ENCODE assay signal across 9 mouse cellular contexts in genomic region chr5:129878946-129879345, GRCm38 (mm10). TPM values are rescaled to one million over a fixed set of nuclear protein-coding genes. Genes with fewer than 3 reads are reported as not detected.
DNase-seq lines count a peak whose midpoint lies in the region; ATAC-seq and TF ChIP-seq lines count a peak whose summit lies in the region.
"Had no signal": no experiment of that assay in that cellular context is flagged by ENCODE, and none has a peak within 500 bp of the region (broad histone marks: within the 10 kb centered on the region; RNA-seq: fewer than 3 reads in every experiment).

No protein-coding gene starts in this region.

- no peaks in the 10 kb centered on the region for H3K27me3 ChIP-seq in MEL (ENCODE audit: control insufficient read depth in 1 of 2, insufficient read depth in 2 of 2, low read length in 2 of 2)
- no peaks in the 10 kb centered on the region for H3K27me3 ChIP-seq in heart, embryonic 15.5 days
- H3K27me3 ChIP-seq: lung, embryonic 15.5 days had no signal

- no peak overlapping the region for H3K9ac ChIP-seq in MEL (ENCODE audit: control insufficient read depth, low read depth, low read length, poor library complexity, severe bottlenecking)
- no peak overlapping the region for H3K9ac ChIP-seq in heart, embryonic 15.5 days
- H3K9ac ChIP-seq: lung, embryonic 15.5 days had no signal

- 28% methylated on average over 2 of the region's 2 CpGs for WGBS in heart, embryonic 15.5 days

- no peak for TF ChIP-seq POLR2A in MEL (IDR thresholded peaks at IDR 0.05; ENCODE audit: control insufficient read depth in 1 of 2, insufficient read depth in 1 of 2, low read depth in 1 of 2, low read length in 2 of 2, poor library complexity in 1 of 2)

- no peaks in the 10 kb centered on the region for H3K79me2 ChIP-seq in MEL (ENCODE audit: control insufficient read depth, insufficient read depth, low read length, poor library complexity)

- ATAC-seq in heart, embryonic 15.5 days (replicated peaks; ENCODE audit: insufficient number of reproducible peaks, insufficient read depth, low FRiP score, low read depth), result peak; percentile 82

- TF ChIP-seq EP300 in MEL (IDR thresholded peaks at IDR 0.05; ENCODE audit: low read depth in 1 of 2, low read length in 2 of 2), result no peak

- no peak overlapping the region for H3K4me3 ChIP-seq in MEL (ENCODE audit: control insufficient read depth in 1 of 2, insufficient read depth in 1 of 2, low read depth in 2 of 2, low read length in 2 of 2)
- H3K4me3 ChIP-seq in heart, embryonic 15.5 days, result no peak overlapping the region
- H3K4me3 ChIP-seq in layer of hippocampus, adult 2 months, result peak overlapping the region; percentile 38
- H3K4me3 ChIP-seq: lung, embryonic 15.5 days had no signal

- TF ChIP-seq RAD21 in MEL (IDR thresholded peaks at IDR 0.05; ENCODE audit: low read depth, low read length), result no peak

- H3K4me2 ChIP-seq in heart, embryonic 15.5 days, result 0 out of 2 replicates have a peak overlapping the region, but pooled peaks have one; percentile 21
- H3K4me2 ChIP-seq: lung, embryonic 15.5 days had no signal

- no peak overlapping the region for H3K27ac ChIP-seq in MEL (ENCODE audit: control insufficient read depth, low read depth, low read length)
- H3K27ac ChIP-seq in heart, embryonic 15.5 days, result peak overlapping the region; percentile 69
- peak overlapping the region; percentile 89 for H3K27ac ChIP-seq in layer of hippocampus, adult 2 months
- H3K27ac ChIP-seq: lung, embryonic 15.5 days had no signal

- peaks cover 0 to 18% of the 10 kb centered on the region in 2 experiments; a peak in 2 of 4 replicates for H3K36me3 ChIP-seq in MEL (ENCODE audit: control insufficient read depth in 1 of 2, insufficient read depth in 2 of 2, low read length in 2 of 2)
- peaks cover 31% of the 10 kb centered on the region for H3K36me3 ChIP-seq in heart, embryonic 15.5 days

- DNase-seq in 3134 (ENCODE audit: extremely low read depth, insufficient read length, low spot score), result peak; percentile 43
- no peak for DNase-seq in MEL (ENCODE audit: low read depth, low spot score)
- DNase-seq in embryo, embryonic 10.5 days (ENCODE audit: low spot score), result peak; percentile 49
- DNase-seq in layer of hippocampus, adult 2 months (ENCODE audit: low spot score in 2 of 2), result peak; percentile 51 to 53
- peak; percentile 83 for DNase-seq in lung, postnatal 10 days
- peak; percentile 69 for DNase-seq in testis, postnatal 14 days (ENCODE audit: low spot score)
- no peak for DNase-seq in spleen, adult 18-20 months

- peak in 2 of 3 experiments; percentile 15 to 16; a peak in 2 of 6 replicates for TF ChIP-seq CTCF in MEL (IDR thresholded peaks at IDR 0.05 in 2 of 3, conservative IDR thresholded peaks at IDR 0.05 in 1 of 3; ENCODE audit: control insufficient read depth in 1 of 3, insufficient read depth in 1 of 3, low read depth in 2 of 3, low read length in 3 of 3, poor library complexity in 1 of 3, severe bottlenecking in 1 of 3)
- TF ChIP-seq CTCF in layer of hippocampus, adult 2 months (conservative IDR thresholded peaks at IDR 0.05), result peak; percentile 76

- no peaks in the 10 kb centered on the region for H3K9me3 ChIP-seq in MEL (replicated peaks; ENCODE audit: insufficient read depth, low read length)
- H3K9me3 ChIP-seq in heart, embryonic 15.5 days (replicated peaks), result no peaks in the 10 kb centered on the region
- H3K9me3 ChIP-seq: lung, embryonic 15.5 days had no signal

- no peaks in the 10 kb centered on the region for H3K4me1 ChIP-seq in MEL (ENCODE audit: control insufficient read depth in 1 of 2, insufficient read depth in 2 of 2, low read length in 2 of 2)
- H3K4me1 ChIP-seq in heart, embryonic 15.5 days (replicated peaks), result peaks cover 12% of the 10 kb centered on the region
- H3K4me1 ChIP-seq: lung, embryonic 15.5 days had no signal

TF ChIP-seq in MEL, 35 proteins besides CTCF, POLR2A, EP300 and RAD21:
- no peak for TF ChIP-seq BHLHE40 (IDR thresholded peaks at IDR 0.05; ENCODE audit: borderline replicate concordance, low read depth, low read length)
- TF ChIP-seq KAT2A (conservative IDR thresholded peaks at IDR 0.05; ENCODE audit: low read depth, low read length), result no peak
- TF ChIP-seq ETS1 (IDR thresholded peaks at IDR 0.05; ENCODE audit: low read depth, low read length), result no peak
- TF ChIP-seq ZKSCAN1 (IDR thresholded peaks at IDR 0.05; ENCODE audit: low read depth, low read length), result no peak
- no peak for TF ChIP-seq MAX (IDR thresholded peaks at IDR 0.05; ENCODE audit: low read length)
- TF ChIP-seq MYC (IDR thresholded peaks at IDR 0.05; ENCODE audit: low read depth, low read length), result no peak
- no peak for TF ChIP-seq ZNF384 (IDR thresholded peaks at IDR 0.05; ENCODE audit: low read depth, low read length)
- TF ChIP-seq CHD1 (IDR thresholded peaks at IDR 0.05; ENCODE audit: low read depth, low read length), result no peak
- no peak for TF ChIP-seq ZC3H11A (IDR thresholded peaks at IDR 0.05; ENCODE audit: low read depth, low read length)
- no peak for TF ChIP-seq MYB (IDR thresholded peaks at IDR 0.05; ENCODE audit: low read depth, low read length)
- TF ChIP-seq POLR2AphosphoS5 (IDR thresholded peaks at IDR 0.05; ENCODE audit: borderline replicate concordance, low read depth, low read length), result no peak
- no peak for TF ChIP-seq UBTF (IDR thresholded peaks at IDR 0.05; ENCODE audit: borderline replicate concordance, insufficient read depth, low read depth, low read length)

RNA-seq across cellular contexts. Expression of gene Chchd2, which starts 8.3 kb away (rescaled TPM):
- 905 and 951 TPM in 2 replicates for total RNA-seq in MEL (2012; rRNA removed)
- polyA plus RNA-seq in MEL (2012; ENCODE audit: insufficient read depth in 1 of 2, insufficient read length in 2 of 2, low read depth in 1 of 2, low replicate concordance in 2 of 2, missing spikeins in 1 of 2), result 100 to 1,000 TPM in 1 of 2 experiments, not detected in 1; 588 TPM
- polyA plus RNA-seq in heart, embryonic 15.5 days (2015; fragmentation: Nextera tagmentation; extraction: Ambion mirVana), result 889 and 921 TPM in 2 replicates
- 100 to 1,000 TPM; 431 to 461 TPM for total RNA-seq in layer of hippocampus, adult 2 months (2021)

RNA-seq across cellular contexts. Expression of gene Zbed5, which starts 16.6 kb away (rescaled TPM):
- 2.5 and 4.2 TPM in 2 replicates for total RNA-seq in MEL (2012; rRNA removed)
- polyA plus RNA-seq in MEL (2012; ENCODE audit: insufficient read depth in 1 of 2, insufficient read length in 2 of 2, low read depth in 1 of 2, low replicate concordance in 2 of 2, missing spikeins in 1 of 2), result 1 to 10 TPM in 1 of 2 experiments, not detected in 1; 4.0 TPM
- polyA plus RNA-seq in heart, embryonic 15.5 days (2015; fragmentation: Nextera tagmentation; extraction: Ambion mirVana), result 2.1 and 2.6 TPM in 2 replicates
- total RNA-seq in layer of hippocampus, adult 2 months (2021), result 1 to 10 TPM; 5.1 to 6.2 TPM

RNA-seq across cellular contexts. Expression of gene Phkg1, which starts 19.4 kb away (rescaled TPM):
- 0.26 and 0.62 TPM in 2 replicates for total RNA-seq in MEL (2012; rRNA removed)
- under 1 TPM in 1 of 2 experiments, not detected in 1; 0.72 TPM for polyA plus RNA-seq in MEL (2012; ENCODE audit: insufficient read depth in 1 of 2, insufficient read length in 2 of 2, low read depth in 1 of 2, low replicate concordance in 2 of 2, missing spikeins in 1 of 2)
- 2.3 and 2.5 TPM in 2 replicates for polyA plus RNA-seq in heart, embryonic 15.5 days (2015; fragmentation: Nextera tagmentation; extraction: Ambion mirVana)
- total RNA-seq in layer of hippocampus, adult 2 months (2021), result 10 to 100 TPM; 21.6 to 24.3 TPM

RNA-seq across cellular contexts. Expression of gene Nupr1l, which starts 29.4 kb away (rescaled TPM):
- 0.59 and 1.2 TPM in 2 replicates for total RNA-seq in MEL (2012; rRNA removed)
- polyA plus RNA-seq in MEL (2012; ENCODE audit: insufficient read depth in 1 of 2, insufficient read length in 2 of 2, low read depth in 1 of 2, low replicate concordance in 2 of 2, missing spikeins in 1 of 2), result under 1 TPM in 1 of 2 experiments, not detected in 1; 0.88 TPM
- polyA plus RNA-seq in heart, embryonic 15.5 days (2015; fragmentation: Nextera tagmentation; extraction: Ambion mirVana), result 2.0 and 2.8 TPM in 2 replicates
- total RNA-seq in layer of hippocampus, adult 2 months (2021), result 1 to 10 TPM; 1.4 to 2.8 TPM

RNA-seq across cellular contexts. Expression of gene Sumf2, which starts 32.2 kb away (rescaled TPM):
- total RNA-seq in MEL (2012; rRNA removed), result 32.9 and 33.2 TPM in 2 replicates
- 10 to 100 TPM in 1 of 2 experiments, not detected in 1; 35.8 TPM for polyA plus RNA-seq in MEL (2012; ENCODE audit: insufficient read depth in 1 of 2, insufficient read length in 2 of 2, low read depth in 1 of 2, low replicate concordance in 2 of 2, missing spikeins in 1 of 2)
- polyA plus RNA-seq in heart, embryonic 15.5 days (2015; fragmentation: Nextera tagmentation; extraction: Ambion mirVana), result 20.8 and 26.2 TPM in 2 replicates
- 10 to 100 TPM; 15.2 to 22.3 TPM for total RNA-seq in layer of hippocampus, adult 2 months (2021)

Comparison
In these comparisons a context has a peak if more than half of its experiments do, and no peak if none do; other contexts are left out.
1. DNase-seq: peak in 3134 (single experiment), embryo, embryonic 10.5 days (single experiment), layer of hippocampus, adult 2 months (2 of 2), lung, postnatal 10 days (single experiment) and testis, postnatal 14 days (single experiment); none in MEL (single experiment) and spleen, adult 18-20 months (0 of 2).
2. RNA of gene Phkg1, which starts 19.4 kb away (total RNA-seq): 21.6 to 24.3 TPM in layer of hippocampus, adult 2 months; 0.26 to 0.62 TPM in MEL; every median in the first group is over 10 times any median in the second.